Mouse (Mus musculus): ENCODE data around the gene Emp3. TPM values are rescaled to one million over a fixed set of nuclear protein-coding genes. Genes with fewer than 3 reads are reported as not detected.
A peak's percentile ranks its signal among the peaks of the same experiment; 100 is the strongest.
"Not testable (repeated sequence)": the region's sequence is repeated elsewhere in the genome, so short reads cannot be mapped to it uniquely, and the experiment has no call there.

Emp3 gene
- total RNA-seq (2021): 10 to 100 TPM in 1 of 2 experiments, 1 to 10 TPM in 1; 6.9 to 13.4 TPM

DNA sequence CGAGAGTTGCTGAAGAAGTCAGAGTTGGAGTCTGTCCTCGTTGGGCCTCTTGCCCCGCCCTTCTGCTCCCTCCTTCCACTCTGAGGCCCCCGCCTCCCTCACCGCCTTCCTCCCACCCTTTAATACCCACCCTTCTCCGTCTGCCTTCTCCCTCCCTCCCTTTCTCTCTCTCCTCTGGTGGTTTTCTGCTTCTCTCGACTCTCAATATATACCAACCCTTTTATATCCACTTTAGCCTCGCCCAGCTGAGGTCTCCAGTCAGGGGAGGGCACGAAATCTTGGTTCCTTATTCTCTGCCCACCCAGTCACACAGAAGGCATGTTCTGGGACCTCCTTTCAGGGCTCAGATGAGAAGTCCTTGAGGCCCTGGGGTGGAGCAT is at the start of gene Emp3:
Gene Emp3, minus strand, starts transcription at position 163 of the 380 bp plus-strand sequence.
- intact Hi-C loops (cut with DNase I): no loop called here
- no peak for DNase-seq

DNA sequence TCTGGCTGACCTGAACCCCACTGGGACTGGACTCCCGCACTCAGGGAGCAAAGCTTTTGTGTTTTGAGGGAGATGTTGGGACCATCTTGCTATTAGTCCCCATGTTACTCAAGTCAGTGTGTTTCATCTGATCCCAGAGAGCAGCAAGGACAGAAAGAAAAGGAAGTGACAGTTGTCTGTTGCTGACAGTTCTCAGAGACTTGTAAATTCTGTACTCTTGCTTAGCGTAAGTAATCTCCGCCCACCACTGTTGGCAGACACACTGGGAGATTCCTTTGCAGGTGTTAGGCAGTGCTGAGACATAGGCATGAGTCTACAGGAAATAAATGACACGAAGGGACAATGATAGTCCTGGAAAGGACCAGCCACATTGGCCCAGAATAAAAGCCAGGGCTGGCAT is 35.4 kb upstream of the Emp3 start:
- intact Hi-C loops (cut with DNase I): no loop called here
- DNase-seq: no peak

DNA sequence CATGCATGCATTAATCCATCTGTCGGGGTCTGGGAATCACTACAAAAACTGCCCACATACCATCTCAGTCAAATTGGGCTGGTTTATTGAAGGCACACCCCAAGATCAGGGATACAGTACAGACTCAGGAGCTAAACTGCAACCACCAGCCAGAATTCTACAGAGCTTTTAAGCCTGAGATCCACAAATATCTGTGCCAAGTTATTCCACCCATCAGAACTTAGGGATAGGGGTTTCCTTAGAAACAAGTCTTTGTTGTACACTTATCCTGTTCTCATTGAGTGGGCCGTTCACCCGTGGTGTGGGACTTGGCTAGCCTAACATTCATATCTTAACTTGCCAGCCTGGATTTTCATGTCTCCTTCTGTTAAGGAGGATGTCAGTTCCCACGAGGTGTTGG is 27.9 kb upstream of the Emp3 start:
- intact Hi-C loops (cut with DNase I): loop anchor here (5.0 kb wide), 1 partner anchor 58 kb away; no protein-coding TSS in a partner anchor
- DNase-seq: no peak

DNA sequence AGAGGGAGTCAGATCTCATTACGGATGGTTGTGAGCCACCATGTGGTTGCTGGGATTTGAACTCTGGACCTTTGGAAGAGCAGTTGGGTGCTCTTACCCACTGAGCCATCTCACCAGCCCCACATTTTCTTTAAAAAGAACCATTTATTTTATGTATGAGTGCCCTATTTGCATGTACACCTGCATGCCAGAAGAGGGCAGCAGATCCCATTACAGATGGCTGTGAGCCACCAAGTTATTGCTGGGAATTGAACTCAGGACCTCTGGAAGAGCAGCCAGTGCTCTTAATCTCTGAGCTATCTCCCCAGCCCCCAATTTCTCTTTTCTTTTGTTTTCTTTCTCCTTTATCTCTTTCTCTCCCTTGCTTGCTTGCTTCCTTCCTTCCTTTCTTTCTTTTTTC is 22.1 kb upstream of the Emp3 start:
- intact Hi-C loops (cut with DNase I); DNase-seq: not testable (repeated sequence)

DNA sequence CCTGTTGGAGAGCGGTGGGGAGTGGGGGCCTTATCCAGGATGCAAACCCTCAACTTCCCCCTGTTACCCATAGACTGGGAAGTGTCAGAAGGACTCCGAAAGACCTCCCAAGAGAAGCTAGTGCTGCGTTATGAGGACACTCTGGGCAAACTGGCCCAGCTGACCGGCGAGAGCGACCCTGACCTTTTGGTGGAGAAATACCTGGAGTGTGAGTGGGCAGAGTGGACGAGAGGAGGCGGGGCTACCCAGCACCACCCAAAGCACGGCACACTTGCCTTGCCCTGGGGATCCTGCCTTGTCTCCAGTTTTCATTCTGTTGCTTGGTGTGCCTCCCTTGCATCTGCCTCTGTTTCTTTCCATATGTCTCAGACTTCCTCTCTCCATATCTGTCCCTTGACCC is 20.8 kb upstream of the Emp3 start:
- DNase-seq: no peak
- intact Hi-C loops (cut with DNase I): no loop called here

DNA sequence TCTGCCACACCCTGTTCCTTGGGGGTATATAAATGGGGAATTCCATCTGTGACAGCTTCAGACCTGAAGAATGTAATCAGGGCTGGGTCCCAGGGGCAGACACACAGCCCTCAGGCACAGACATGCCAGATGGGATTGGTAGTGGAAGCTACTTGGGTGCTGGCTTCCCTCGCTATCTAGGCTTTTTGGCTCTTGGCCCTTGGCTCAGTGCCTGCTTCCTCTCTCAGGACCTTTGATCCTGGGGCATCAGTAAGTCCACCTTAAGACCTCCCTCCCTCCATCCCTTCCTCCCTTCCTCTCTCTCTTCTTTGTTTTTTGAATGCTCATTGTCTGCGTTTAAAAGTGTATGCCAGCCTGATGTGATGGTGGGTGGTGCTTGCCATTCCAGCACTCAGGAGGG is 18.6 kb upstream of the Emp3 start:
- intact Hi-C loops (cut with DNase I): loop anchor here (10.0 kb wide), 1 partner anchor 195 kb away; no protein-coding TSS in a partner anchor
- DNase-seq: no peak

DNA sequence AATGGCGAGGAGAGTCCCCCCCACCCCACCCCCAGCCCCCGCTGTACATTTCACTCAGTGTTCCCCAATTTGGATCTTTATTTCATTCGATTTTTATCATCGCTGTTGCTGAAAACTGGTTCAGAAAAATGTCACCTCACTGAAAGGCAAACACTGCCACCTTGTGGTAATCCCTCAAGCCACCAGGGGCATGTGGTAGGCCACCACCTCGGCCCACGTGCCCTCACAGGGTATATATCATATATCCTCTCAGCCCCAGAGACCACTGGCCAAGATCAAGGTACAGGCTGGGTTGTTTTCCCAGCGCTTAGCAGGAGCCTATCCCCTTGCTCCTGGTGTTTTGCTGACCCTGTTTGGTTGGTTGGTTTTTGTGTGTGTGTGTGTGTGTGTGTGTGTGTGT is 13.9 kb upstream of the Emp3 start:
- intact Hi-C loops (cut with DNase I): loop anchor here (10.0 kb wide), 1 partner anchor 190 kb away; no protein-coding TSS in a partner anchor
- DNase-seq: peak; percentile 65

DNA sequence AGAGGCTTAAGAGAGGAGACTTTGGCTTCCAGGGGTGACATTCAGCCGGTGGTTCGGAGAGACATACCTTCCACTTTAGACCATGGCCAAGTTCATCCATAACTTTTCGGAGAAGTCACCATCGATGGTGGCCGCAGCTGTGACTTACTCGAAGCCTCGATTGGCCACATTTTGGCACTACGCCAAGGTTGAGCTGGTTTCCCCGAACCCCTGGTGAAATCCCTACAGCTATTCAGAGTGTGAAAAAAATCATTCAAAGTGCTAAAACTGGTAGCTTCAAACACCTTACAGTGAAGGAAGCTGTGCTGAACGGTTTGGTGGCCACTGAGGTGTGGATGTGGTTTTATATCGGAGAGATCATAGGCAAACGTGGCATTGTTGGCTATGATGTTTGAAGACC is 12.6 kb upstream of the Emp3 start:
- not testable (repeated sequence) for DNase-seq
- intact Hi-C loops (cut with DNase I): loop anchor here (10.0 kb wide), 1 partner anchor 189 kb away; no protein-coding TSS in a partner anchor

DNA sequence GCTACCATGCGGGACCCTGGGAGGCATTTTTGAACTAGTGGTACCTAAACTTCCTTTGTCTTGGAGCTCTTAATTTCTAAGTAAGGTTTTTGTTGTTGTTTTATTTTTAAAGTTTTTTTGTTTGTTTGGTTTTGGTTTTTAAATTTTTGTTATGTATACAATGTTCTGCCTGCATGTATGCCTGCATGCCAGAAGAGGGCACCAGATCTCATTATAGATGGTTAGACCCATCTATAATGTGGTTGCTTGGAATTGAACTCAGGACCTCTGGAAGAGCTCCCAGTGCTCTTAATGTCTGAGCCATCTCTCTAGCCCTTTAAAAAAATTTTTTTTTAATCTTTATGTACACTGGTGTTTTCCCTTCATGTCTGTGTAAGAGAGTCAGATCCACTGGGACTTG is 8.5 kb upstream of the Emp3 start:
- DNase-seq: no peak
- intact Hi-C loops (cut with DNase I): loop anchor here (10.0 kb wide), 1 partner anchor 185 kb away; no protein-coding TSS in a partner anchor

DNA sequence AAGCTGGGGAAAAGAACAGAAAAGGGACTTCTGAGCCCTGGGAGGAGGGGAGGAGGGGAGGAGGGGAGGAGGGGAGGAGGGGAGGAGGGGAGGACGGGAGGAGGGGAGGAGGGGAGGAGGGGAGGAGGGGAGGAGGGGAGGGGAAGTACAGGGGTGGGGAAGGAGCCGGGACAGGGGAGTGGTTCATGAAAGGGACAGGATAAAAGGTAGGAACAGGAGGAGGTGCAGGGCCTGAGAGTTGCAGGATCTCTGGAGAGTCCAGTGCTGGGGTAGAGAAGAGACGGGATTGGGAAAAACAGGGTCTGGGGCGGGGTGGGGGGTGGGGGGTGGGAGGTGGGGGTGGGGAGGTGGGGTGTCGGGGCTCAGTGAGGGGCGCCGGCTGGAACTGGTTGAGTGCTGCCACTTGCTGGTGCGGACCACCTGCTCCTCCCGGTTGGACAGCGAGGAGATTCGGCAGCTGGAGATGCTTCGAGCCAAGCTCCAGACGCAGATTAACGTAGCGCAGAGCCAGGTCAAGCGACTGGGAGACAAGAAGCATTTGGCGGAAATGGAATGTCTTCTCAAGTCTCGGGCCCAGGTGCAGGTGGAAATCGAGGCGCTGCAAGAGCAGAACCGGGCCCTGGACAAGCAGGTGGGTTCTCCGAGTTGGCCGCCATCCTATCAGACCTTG is 7.6 kb upstream of the Emp3 start:
- intact Hi-C loops (cut with DNase I): no loop called here
- DNase-seq: peak; percentile 56

DNA sequence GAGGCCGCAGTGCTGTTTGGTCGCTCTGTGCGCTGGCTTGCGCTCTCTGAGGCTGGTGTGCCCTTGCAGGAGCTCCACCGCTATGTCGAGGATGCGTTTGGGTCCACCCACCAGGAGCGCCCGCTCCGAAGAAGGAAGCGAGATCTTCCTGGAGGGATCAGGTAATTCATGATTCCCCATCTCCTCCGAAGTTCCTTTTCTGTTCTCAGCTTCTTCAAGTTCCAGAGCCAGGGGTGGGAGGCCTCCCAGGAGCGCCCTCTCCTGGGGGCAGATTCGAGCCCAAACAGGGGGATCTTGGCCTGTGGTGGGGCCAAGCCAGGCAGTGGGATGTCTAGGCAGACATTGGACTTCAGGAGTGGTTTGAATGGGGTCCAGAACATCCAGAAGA is 3.2 kb upstream of the Emp3 start:
- DNase-seq: no peak
- intact Hi-C loops (cut with DNase I): no loop called here

DNA sequence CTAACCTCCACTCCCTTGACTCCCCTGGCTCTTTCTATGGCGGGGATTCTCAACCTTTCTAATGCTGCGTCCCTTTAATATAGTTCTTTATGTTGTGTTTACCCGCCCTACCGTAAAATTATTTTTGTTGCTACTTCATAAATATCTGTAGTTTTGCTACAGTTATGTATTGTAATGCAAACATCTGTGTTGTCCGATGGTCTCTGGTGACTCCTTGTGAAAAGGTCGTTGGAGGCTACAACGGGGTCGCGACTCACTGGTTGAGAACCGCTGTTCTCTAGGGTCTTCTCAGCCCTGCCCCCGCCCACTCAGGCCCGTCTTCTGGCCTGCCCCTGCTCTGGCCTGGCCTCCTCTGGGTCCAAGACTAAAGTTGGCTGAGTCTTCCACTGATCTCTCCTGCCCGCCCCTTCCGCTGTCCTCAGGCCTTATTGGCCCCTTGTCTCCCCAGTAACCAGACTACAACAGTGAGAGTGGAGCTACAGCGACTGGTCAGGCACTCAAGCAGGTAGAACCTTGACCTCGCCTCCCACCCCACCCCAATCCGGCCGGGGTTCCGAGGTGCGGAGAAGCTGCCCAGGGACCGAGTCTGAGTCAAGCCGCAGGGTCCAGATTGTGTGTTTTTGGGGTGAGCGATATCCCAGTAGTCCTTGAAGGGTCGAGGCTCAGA is 2.7 kb upstream of the Emp3 start, which contains the start of gene Ccdc114:
Gene Ccdc114, plus strand, starts transcription at position 311 of the 667 bp plus-strand sequence.
- intact Hi-C loops (cut with DNase I): no loop called here
- peak; percentile 50 for DNase-seq

DNA sequence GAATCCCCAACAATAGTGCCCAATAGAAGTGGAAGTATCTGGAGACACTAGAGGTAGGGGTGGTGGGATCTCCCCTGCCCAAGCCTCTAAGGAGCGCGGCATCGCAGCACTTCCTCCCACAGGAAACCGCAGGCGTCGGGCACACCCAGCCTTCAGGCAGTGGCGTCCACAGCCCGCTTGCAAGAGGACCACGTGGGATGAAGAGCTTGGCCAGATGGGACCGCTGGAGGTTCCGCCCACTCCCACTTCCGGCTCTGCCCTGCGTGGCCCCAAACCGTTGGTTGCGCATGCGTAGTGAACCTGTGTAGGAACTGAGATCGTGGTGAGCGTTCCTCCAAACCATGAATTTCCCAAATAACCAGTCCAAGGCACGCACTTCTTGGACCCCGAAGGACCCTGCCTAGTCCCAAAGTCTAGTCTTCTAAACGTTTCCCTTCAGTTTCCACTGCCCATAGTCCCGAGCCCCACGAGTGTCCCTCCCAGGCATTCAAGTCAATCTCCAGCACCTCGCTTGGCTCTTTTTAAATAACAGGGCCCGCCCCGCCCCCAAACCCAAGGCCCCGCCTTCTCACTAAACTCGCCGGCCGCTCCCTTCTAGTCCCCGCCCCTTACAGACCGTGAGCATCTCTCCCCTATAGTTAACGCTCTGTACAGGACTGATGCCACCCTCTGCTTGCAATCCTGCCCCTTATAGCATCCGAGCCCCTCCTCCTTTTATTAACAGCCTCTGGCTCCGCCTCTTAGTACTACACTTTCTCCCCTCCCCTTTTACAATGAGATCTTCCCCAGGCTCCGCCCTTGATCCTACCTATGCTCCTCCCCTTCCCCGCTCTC is 1.9 kb upstream of the Emp3 start:
- intact Hi-C loops (cut with DNase I): no loop called here
- peak; percentile 94 for DNase-seq

DNA sequence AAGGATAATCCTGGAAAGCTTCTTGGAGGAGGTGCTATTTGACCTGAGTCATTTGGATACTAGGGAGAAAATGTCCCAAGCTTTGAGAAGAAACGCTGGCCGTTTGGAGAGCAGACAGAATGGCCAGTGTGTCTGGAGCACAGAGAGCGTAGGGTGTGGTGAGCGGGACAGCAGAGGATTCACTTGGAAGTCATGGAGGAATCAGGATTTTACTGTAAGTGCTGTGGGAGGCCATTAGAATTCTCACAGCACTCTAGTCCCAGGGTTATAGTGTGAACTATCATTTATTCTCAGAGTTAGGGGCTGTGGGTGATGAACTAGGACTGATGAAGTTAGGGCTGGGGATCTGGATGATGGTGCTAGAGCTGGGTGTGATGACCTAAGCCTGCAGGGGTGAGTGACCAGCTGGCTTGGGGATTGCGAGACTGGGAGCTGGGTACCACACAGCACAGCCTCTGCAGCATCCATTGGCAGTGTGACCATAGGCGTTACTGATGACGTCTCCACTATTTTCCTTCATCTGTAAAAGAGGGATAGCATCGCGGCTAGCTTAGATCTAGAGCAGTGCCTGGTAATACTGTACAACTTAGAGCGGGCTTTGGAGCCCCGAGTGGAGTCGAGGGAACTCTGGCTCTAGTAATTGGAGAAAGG is 871 bp upstream of the Emp3 start:
- intact Hi-C loops (cut with DNase I): no loop called here
- DNase-seq: no peak

DNA sequence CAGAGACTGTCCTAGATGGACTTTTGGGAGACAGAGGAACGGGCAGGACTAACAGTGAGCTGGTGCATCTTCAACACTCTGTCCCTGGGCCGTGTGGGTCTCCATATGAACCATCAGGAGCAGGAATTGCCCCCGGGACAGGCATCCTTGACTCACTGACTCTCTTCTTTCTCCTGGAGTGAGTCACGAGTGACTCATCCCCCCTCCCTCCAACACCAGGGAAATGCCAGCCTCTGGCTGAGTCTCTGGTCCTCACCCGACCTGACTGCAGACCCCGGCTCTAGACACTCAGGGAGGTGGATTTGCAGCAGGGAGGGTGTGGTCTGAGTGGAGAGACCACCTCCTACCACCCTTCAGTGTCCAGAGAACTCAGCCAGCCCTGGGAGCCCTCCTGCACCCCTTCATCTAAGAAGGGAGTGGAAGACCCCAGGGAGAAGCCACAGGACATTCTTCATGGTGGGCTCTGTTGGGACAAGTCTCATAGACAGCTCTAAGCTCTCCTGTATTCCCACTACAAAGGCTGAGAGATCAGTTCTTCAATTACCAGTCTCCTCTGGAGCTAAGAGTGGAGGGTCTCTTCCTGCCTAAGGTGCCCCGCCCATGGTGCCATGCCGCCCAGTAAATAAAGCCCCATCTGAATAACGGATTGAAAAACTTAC is 492 bp downstream of the Emp3 start:
- intact Hi-C loops (cut with DNase I): no loop called here

DNA sequence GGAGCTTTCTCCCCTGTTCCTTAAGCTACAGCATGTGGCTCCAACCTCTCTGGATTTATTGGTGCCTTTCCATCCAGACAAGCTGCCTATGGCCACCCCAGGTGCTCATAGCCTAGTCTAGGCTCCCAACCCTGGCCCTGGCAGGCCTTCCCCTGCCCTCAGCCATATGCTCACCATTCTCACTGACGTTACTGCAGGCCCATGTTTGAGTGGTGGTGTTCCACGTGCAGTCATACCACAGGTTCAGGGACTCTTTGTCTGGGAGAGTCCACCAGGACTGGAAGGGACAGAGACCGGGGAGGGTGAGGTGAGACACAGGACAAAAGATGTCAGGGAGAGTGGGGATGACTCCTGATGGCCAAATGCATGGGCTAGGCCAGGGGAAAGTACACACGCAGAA is 1.4 kb downstream of the Emp3 start:
- intact Hi-C loops (cut with DNase I): no loop called here
- no peak for DNase-seq

More for the DNA sequence above, 492 bp downstream of the Emp3 start:
- no peak for DNase-seq

DNA sequence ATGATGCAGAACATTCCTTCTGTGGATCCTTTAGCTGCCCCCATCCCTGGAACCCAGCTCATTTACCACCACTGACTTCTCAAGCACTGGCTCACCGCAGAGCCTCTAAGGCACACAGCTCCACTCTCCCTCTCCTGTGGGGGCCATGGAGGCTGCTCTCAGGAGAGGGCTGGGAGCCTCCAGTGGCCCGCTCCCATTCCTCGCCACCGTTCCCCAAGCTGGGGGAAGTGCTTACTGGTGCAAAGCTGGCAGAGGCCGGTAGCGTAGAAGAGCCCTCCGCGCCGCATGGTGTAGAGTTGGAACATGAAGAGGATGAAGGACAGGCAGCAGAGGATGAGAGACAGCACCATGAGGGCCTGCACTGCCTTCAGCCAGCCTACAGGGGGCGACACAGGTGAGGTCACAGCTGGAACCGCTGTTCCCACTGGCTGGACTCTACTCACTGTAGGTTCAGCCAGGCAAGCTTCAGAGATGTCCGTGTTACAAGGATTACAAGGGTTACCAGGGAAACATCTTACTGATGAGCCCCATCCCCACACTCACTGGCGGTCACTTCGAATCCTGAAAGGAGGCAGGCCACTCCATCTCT is 2.0 kb downstream of the Emp3 start:
- intact Hi-C loops (cut with DNase I): no loop called here
- no peak for DNase-seq

DNA sequence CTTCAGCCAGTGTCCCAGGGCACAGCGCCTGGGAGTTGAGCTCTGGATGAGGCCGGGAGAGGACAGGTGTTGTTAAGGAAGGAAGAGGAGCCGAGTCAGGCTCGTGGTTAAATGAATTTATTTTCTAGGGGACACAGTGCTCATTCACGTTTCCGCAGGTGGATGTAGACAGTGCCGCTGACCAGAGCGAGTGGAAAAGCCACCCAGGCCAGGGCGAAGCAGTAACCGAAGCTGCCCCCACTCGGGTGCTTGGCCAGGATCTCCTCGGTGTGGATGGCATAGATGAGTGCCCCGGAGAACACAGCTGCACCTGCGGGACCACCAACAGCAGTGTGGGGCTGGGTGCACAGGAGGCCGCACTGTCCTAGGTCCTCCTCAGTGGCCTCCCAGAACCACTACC is 3.3 kb downstream of the Emp3 start:
- intact Hi-C loops (cut with DNase I): no loop called here
- DNase-seq: no peak

DNA sequence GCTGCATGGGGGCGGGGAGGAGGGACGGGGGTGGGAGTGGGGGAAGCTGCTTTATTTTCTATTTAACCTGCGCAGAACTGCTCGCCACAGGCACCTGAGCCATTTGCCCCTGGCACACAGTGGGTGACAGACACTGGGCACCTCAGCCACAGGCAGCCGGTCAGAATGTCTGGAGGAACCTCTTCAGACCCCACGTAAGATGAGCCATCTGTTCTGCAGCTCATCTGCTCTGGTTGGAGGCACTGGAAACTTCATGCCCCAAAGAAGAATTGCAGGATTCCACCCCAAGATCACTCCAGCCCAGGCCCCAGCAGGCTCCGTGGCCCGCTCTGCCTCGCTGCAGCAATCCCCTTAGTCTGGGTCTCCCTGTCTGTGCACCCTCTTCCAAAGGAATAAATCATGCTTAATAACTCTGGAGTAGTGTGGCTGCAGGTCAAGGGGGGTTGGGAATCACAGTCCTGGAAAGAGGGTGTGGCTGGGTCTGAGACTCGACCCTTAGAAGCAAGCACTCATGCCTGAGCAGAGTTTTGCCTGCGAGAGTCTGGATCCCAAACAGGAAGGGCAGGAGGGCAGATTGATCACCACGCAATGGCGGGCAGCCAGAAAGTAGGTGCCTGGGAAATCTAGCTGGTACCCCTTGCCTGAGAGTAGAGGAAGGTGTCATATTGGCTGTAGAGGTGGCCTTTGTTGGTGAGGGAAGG is 4.0 kb downstream of the Emp3 start:
- intact Hi-C loops (cut with DNase I): no loop called here
- no peak for DNase-seq

All from left cerebral cortex, postnatal 4 days (tissue).